Mouse (Mus musculus): ENCODE results near the gene Ptprm. TPM values are rescaled to one million over a fixed set of nuclear protein-coding genes. Genes with fewer than 3 reads are reported as not detected.
A peak's percentile ranks its signal among the peaks of the same experiment; 100 is the strongest.

The Ptprm gene
- total RNA-seq, 2 experiments from 2014 or later, result 21.0 to 23.6 TPM

- DNase-seq, result no peak
These were observed 10.8 kb downstream of the Ptprm start for GRCm38 (mm10) chr17:67343471-67343870.

- no peak for DNase-seq
These were observed 11.3 kb downstream of the Ptprm start for GRCm38 (mm10) chr17:67343006-67343405.

- DNase-seq, result no peak
These were observed 13.9 kb downstream of the Ptprm start for GRCm38 (mm10) chr17:67340362-67340761.

- DNase-seq, result no peak
These were observed 14.7 kb downstream of the Ptprm start for GRCm38 (mm10) chr17:67339569-67339968.

DNA sequence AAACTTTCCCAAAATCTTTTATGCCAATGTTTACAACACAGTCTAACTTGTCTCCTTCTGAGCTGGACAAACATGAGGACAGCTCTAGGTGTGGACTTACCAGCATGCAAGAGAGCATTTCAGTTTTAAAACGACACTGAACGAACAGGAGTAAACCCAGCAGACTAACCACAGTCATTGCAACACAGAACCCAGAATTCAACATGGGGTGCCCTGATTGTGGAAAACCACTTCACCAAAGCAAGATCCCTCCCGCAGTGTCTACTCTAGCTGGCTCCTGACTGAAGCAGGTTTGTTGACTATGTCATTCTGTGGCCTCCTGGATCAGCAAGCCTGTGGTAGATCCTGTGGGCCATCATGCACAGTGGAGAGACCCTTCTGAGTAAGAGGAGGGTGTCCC, 19.9 kb downstream of the Ptprm start:
- no peak for DNase-seq

- DNase-seq, result no peak
These were observed 24.8 kb downstream of the Ptprm start for GRCm38 (mm10) chr17:67329435-67329834.

DNA sequence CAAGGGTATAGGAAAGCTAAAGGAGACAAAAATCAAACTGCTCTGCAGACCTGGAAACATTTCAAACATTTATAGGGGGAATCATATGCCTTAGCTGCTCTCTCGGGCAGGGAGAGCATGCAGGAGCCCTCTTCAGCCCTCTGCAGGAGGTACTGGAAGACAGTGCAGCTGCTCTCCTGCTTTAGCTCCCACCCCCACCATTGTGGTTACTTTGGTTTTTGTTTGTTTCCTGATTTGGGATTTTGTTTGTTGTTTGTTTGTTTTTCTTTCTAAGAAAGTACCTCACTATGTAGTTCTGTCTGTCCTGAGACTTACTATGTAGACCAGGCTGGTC, 29.8 kb downstream of the Ptprm start:
- DNase-seq, result no peak

DNA sequence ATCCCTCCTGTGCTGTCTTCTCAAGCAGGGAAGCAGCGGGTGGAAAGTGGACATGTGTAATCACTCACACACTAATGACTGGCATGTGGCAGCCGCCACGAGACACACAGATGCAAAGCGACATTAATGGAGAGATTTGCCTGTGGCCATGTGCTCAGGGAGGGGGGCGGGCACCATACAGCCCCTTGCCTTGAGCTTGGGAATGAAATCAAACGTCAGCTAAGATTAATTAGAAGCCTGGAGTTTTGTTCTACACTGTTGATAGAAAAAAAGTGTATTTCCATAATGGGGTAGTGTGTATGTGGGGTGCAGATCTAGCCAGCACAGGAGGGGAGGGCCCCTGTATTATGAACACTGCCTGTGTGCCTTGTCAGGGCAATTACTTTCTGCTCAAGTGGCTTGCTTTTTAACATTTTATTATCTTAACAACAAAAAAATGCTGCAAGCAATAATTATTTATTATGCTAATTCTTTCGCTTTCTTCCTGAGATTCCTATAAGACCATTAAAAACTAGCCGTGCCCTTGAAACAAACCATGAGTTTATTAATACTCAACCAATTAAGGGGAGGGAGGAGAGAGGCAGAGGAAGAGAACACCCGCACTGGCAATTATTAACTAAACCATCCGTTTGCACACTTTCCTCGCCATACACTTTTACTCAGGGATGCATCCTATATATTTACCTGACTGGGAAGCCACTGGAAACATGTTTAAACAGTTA, 30.3 kb downstream of the Ptprm start:
- DNase-seq, result no peak

DNA sequence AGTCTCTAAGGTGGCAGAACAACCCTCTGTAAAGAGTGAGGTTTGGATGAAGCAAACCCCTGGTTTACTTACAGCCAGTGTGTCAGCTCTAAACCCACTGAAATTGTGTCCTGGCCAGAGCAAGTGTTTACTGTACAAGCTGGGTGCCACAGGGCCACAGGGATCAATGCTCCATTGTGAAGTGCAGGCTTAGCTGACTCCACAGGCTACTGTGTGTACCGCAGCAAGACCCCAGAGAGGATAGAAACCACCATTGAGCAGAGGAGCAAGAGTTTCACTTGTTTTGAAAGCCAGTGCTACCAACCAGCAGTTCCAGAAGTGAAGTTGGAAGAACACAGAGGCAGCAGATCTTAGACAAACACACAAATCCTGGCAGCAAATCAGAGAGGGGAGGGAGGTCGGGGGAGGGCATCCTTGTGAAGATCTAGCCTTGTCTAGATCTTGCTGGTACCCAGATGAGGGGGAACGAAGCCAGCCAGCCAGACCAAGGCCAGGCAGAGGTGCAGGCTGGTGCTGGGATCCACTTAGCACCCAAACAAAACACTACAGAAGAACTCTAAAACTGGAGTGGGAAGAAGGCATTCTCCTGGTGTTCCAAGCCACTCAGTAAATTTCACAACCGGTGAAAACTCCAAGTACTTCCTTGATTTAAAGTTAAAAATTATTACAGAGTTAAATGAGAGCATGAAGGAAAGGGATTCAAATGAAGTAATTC, 39.6 kb downstream of the Ptprm start:
- DNase-seq, result no peak

DNA sequence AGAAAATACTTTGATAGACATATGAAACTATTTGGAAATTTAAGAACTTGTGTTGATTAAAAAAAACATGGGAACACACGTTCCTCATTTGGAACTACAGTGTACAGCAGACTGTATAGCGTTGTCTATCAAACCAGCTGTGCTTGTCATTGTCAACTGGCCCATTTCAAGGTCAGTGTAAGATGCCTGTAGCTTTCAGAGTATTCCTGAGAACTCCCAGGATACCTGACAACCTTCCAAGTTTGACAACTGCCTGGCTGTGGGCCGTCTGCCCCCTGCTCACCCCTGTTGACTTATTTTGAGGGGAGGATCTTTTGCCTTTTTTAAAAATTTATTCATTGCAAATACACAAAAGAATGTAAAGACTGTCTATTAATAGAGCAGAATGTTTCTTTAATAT, 45.8 kb downstream of the Ptprm start:
- no peak for DNase-seq

DNA sequence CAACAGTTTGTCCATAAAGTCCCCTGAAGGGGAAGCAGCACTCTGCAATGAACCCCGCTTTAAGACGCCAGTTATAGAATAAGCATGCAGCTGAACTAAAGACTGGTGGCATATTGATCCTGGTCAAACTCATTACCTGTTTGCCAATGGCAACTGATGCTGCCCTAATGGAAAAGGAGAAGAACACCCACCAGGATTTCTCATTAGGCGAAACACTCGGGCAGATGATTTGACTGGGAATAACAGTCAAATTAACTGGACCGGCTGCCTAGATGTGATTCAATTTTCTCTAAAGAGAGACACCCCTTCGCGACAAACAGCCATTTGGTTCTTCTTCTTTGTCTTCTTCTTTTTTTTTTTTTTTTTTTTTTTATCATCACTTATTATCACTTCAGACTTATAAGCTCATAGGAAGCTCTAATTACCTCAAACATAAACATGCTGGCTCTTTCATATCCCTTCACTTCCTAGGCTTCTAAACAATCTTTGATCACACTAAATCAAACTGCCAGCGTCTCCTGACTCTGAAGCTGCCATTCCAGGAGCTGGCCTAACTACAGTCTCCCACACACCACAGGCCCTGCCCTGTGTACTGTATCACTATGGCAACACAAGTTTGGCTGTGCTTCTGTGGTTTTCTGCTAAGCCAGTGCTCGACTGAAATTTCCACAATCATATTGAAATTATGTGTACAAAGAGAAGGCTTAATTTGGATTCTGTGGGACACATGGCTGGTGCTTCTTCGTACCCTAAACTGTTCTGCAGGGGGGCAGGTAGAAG, 48.0 kb downstream of the Ptprm start:
- DNase-seq, result no peak

- DNase-seq, result no peak
These were observed 49.4 kb downstream of the Ptprm start for GRCm38 (mm10) chr17:67304831-67305230.

DNA sequence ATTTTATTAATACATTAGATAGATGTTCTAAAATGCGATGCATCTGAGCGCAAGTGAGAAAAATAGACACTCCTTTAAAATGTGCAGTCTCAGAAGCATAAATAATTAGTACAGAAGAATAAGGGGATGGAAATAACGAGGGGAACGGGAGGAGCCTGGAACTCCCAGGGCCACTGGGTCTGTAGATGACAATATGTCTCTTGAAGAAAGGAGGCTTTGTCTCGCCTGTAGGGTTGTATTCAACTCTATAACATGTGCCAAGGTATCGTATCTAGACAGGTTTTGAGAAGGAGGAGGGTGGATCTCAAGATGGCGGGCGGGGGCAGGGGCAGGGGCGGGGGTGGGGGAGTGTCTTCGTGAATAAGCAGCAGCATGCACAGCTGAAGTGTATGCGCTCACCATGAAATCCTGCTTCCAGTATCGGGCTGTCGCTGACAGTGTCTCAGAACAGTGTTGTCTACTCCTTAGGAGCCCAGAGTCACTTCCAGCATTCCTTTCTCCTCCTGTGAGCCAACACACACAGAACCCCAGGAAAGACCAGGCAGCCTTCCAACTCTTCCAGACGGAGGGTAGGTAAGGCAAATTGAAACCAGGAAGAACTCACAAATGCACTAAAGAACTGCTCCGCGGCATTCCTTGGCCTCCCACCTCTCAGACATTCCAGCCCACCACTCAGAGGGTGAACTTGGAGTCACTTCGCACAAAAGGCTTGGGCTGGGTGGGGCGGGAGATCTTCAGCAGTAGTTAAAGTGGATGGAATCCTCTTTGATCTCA, 50.7 kb downstream of the Ptprm start:
- DNase-seq, result no peak

- no peak for DNase-seq
These were observed 51.7 kb downstream of the Ptprm start for GRCm38 (mm10) chr17:67302569-67302968.

GRCm38 (mm10) chr17:67302074-67302473, 52.2 kb downstream of the Ptprm start:
- DNase-seq, result no peak

DNA sequence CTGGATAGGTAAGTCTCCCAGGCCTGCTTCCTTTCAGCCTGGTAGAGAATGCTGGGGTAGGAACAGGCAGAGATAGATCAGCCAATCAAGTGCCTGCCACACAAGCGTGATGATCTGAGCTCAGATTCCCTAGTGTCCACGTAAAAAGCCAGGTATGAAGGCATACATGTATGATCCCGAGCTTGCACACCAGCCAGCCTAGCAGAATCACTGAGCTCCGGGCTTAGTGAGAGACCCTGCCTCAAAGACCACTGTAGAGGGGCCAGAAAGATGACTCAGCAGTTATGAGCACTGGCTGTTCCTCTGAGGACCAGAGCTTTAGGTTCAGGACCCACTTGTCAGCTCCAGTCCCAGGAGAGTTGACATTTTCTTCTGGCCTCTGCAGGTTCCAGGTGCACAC, 52.9 kb downstream of the Ptprm start:
- DNase-seq, result no peak

- no peak for DNase-seq
These were observed 55.9 kb downstream of the Ptprm start for GRCm38 (mm10) chr17:67298269-67298798.

DNA sequence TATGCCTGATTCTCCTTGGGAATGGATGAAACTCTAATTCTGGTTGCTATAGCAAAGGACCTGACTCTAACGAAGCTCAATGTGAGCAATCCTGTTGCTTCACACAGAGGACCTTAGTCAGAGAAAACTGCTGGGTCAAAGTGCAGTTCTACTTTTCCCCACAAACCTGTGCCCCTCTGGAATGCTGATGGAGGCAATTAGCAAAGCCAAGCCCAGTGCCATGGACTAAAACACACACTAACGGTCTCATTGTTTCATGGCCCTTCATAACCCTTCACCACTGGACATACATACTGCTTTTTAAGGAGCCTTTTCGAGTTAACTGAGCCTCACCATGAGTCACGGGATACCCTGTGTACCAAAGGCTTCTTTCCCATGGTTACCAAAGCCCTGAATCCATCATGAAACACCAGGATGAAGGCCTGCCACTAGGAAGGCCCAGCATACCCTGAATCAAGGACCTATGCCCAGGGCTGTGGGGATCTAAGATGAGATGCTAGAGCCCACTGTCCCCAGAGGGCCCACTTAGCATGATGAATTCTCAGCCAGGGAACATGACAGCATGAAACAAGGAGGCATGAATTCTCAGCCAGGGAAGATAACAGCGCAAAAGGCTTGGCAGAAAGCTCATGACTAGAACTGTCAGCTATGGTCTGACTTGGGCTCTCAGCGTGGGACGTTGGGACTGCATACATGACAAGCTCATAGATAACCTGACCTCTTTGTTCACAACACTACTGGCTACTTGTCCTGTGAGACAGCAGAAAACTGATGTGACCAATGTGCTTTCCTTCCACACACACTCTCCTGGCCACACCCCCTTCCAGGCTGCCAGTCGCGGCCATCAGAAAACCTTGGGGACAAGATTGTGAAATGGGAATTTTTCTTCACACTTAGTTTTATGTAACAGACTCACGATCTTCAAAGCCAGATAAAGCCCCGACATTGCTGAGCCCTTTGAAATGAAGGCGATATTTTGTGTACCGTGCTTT, 57.4 kb downstream of the Ptprm start:
- DNase-seq, result no peak

DNA sequence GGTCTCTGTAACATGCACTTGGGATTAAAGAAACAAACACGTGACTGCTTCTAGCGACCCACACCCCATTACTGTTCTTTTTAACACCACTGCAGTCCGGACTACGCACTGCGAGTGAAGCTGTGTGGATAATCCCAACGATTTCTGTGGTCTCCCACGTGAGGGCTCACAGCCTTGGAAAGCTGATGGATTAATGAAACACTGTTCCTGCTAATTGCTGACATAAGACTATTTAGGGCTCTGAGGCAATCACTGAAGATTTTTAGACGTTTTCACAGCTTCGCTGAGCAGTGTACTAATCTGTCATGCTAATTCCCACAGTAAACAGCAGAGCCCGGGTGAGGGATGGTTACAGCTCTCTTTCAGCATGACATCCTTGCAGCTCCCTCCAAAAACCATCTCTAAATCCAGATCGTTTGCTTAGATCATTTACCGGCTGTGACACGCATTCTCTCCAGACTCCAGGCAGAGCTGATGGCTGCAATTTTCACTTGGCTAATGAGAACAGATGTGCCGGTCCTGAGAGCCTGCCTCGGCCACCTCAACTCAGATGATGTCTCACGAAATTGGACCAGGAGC, 63.5 kb downstream of the Ptprm start:
- peak in 1 of 2 experiments; percentile 9 for DNase-seq

- DNase-seq, result peak; percentile 20 to 31
These were observed 66.8 kb downstream of the Ptprm start for GRCm38 (mm10) chr17:67287501-67287900.
